Mouse (Mus musculus): Measurements from ENCODE around the gene Phkg2.

Phkg2 gene

GRCm38 (mm10) chr7:127572895-127573471 is at the start of gene Phkg2:
Phkg2 (plus strand) TSS chr7:127573340.
- peak; percentile 91 for DNase-seq (ENCODE audit: low spot score)

GRCm38 (mm10) chr7:127541671-127542070 is 31.5 kb upstream of the Phkg2 start:
- no peak for DNase-seq (ENCODE audit: low spot score)

- no peak for DNase-seq (ENCODE audit: low spot score)
Observed at GRCm38 (mm10) chr7:127549116-127549835, 23.9 kb upstream of the Phkg2 start.

GRCm38 (mm10) chr7:127551558-127551957 is 21.6 kb upstream of the Phkg2 start:
- no peak for DNase-seq (ENCODE audit: low spot score)

- no peak for DNase-seq (ENCODE audit: low spot score)
Observed at GRCm38 (mm10) chr7:127560580-127560979, 12.6 kb upstream of the Phkg2 start.

- DNase-seq (ENCODE audit: low spot score), result peak; percentile 35
Observed at GRCm38 (mm10) chr7:127561340-127561858, 11.7 kb upstream of the Phkg2 start, which contains the start of gene Tmem265. Tmem265 (plus strand) TSS chr7:127561390.

- DNase-seq (ENCODE audit: low spot score), result no peak
Observed at GRCm38 (mm10) chr7:127564381-127565150, 8.6 kb upstream of the Phkg2 start.

- peak; percentile 24 for DNase-seq (ENCODE audit: low spot score)
Observed at GRCm38 (mm10) chr7:127573503-127574008, 416 bp downstream of the Phkg2 start.

GRCm38 (mm10) chr7:127574115-127574514 is 975 bp downstream of the Phkg2 start:
- no peak for DNase-seq (ENCODE audit: low spot score)

GRCm38 (mm10) chr7:127583260-127583659 is 10.1 kb downstream of the Phkg2 start:
- no peak for DNase-seq (ENCODE audit: low spot score)

- DNase-seq (ENCODE audit: low spot score), result no peak
Observed at GRCm38 (mm10) chr7:127585031-127585430, 11.9 kb downstream of the Phkg2 start.

- no peak for DNase-seq (ENCODE audit: low spot score)
Observed at GRCm38 (mm10) chr7:127586149-127586548, 13.0 kb downstream of the Phkg2 start.

GRCm38 (mm10) chr7:127587196-127587595 is 14.1 kb downstream of the Phkg2 start:
- DNase-seq (ENCODE audit: low spot score), result no peak

- DNase-seq (ENCODE audit: low spot score), result peak; percentile 94
Observed at GRCm38 (mm10) chr7:127588011-127588871, 15.1 kb downstream of the Phkg2 start, which contains the start of the genes Ccdc189 and Rnf40. Ccdc189 (minus strand) TSS chr7:127588595. Rnf40 (plus strand) TSS chr7:127588767.

- DNase-seq (ENCODE audit: low spot score), result no peak
Observed at GRCm38 (mm10) chr7:127588901-127589300, 15.8 kb downstream of the Phkg2 start.

- DNase-seq (ENCODE audit: low spot score), result no peak
Observed at GRCm38 (mm10) chr7:127589637-127590036, 16.5 kb downstream of the Phkg2 start.

- no peak for DNase-seq (ENCODE audit: low spot score)
Observed at GRCm38 (mm10) chr7:127591108-127591507, 18.0 kb downstream of the Phkg2 start.

- no peak for DNase-seq (ENCODE audit: low spot score)
Observed at GRCm38 (mm10) chr7:127592575-127592974, 19.4 kb downstream of the Phkg2 start.

- DNase-seq (ENCODE audit: low spot score), result no peak
Observed at GRCm38 (mm10) chr7:127596747-127597146, 23.6 kb downstream of the Phkg2 start.

GRCm38 (mm10) chr7:127600612-127601011 is 27.5 kb downstream of the Phkg2 start:
- no peak for DNase-seq (ENCODE audit: low spot score)

GRCm38 (mm10) chr7:127601735-127602134 is 28.6 kb downstream of the Phkg2 start:
- no peak for DNase-seq (ENCODE audit: low spot score)

All from urinary bladder, postnatal 14 days (tissue).